In the genomic region with DNA sequence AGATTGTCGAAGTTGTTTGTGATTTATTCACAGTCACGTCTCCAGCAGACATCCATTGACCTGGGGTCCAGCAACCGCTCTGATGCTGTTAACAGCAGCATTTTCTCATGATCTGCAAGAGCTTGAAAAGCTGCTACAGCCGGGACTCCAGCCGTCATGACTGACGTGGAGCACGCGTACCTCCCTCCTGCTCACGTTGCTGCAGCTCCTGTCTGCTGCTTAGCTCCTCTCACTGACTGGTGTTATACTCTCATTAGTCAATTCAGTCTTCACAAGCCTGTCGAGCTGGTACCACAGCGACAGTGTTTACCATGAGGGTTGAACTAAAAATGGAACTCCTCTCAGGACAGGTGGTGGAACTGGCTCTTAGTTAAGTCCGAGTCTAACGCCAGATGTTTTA, we compare ENCODE assay signal across 16 mouse cellular contexts. TPM values are rescaled to one million over a fixed set of nuclear protein-coding genes. Genes with fewer than 3 reads are reported as not detected.
DNase-seq lines count a peak whose midpoint lies in the region; ATAC-seq and TF ChIP-seq lines count a peak whose summit lies in the region.
"Had no signal": no experiment of that assay in that cellular context is flagged by ENCODE, and none has a peak within 500 bp of the region (broad histone marks: within the 10 kb centered on the region; RNA-seq: fewer than 3 reads in every experiment).

No protein-coding gene starts in this region.

- no peaks in the 10 kb centered on the region for H3K9me3 ChIP-seq in heart, embryonic 13.5 days
- no peaks in the 10 kb centered on the region for H3K9me3 ChIP-seq in lung, embryonic 15.5 days
- H3K9me3 ChIP-seq in lung, postnatal 0 days (ENCODE audit: low read length) = no peaks in the 10 kb centered on the region
- H3K9me3 ChIP-seq in limb, embryonic 14.5 days (ENCODE audit: control insufficient read depth, low read length) = no peaks in the 10 kb centered on the region
- H3K9me3 ChIP-seq in stomach, embryonic 15.5 days = no peaks in the 10 kb centered on the region
- H3K9me3 ChIP-seq: heart, embryonic 15.5 days; limb, embryonic 12.5 days had no signal

- TF ChIP-seq EP300 in lung, postnatal 0 days (IDR thresholded peaks at IDR 0.05) = no peak

- no peaks in the 10 kb centered on the region for H3K36me3 ChIP-seq in heart, embryonic 13.5 days
- H3K36me3 ChIP-seq in lung, embryonic 15.5 days = no peaks in the 10 kb centered on the region
- H3K36me3 ChIP-seq in lung, postnatal 0 days (ENCODE audit: insufficient read depth, low read length) = no peaks in the 10 kb centered on the region
- H3K36me3 ChIP-seq in limb, embryonic 14.5 days (ENCODE audit: control insufficient read depth, insufficient read depth, low read length) = no peaks in the 10 kb centered on the region
- no peaks in the 10 kb centered on the region for H3K36me3 ChIP-seq in stomach, embryonic 15.5 days
- H3K36me3 ChIP-seq: heart, embryonic 15.5 days; limb, embryonic 12.5 days had no signal

- 45% methylated on average over 13 of the region's 13 CpGs for WGBS in heart, embryonic 13.5 days
- 19% methylated on average over 13 of the region's 13 CpGs for WGBS in lung, embryonic 15.5 days
- WGBS in lung, postnatal 0 days = 31% methylated on average over 13 of the region's 13 CpGs
- 38% methylated on average over 13 of the region's 13 CpGs for WGBS in limb, embryonic 14.5 days
- WGBS in stomach, embryonic 15.5 days = 17% methylated on average over 13 of the region's 13 CpGs

- no peak overlapping the region for H3K4me3 ChIP-seq in heart, embryonic 13.5 days
- no peak overlapping the region for H3K4me3 ChIP-seq in lung, embryonic 15.5 days
- no peak overlapping the region for H3K4me3 ChIP-seq in lung, postnatal 0 days (ENCODE audit: low read depth, low read length)
- H3K4me3 ChIP-seq in limb, embryonic 14.5 days (replicated peaks; ENCODE audit: low read length) = no peak overlapping the region
- H3K4me3 ChIP-seq in stomach, embryonic 15.5 days (replicated peaks) = no peak overlapping the region
- H3K4me3 ChIP-seq: heart, embryonic 15.5 days; layer of hippocampus, adult 2 months; limb, embryonic 12.5 days had no signal

- no peak overlapping the region for H3K9ac ChIP-seq in heart, embryonic 13.5 days
- H3K9ac ChIP-seq in lung, embryonic 15.5 days = no peak overlapping the region
- no peak overlapping the region for H3K9ac ChIP-seq in lung, postnatal 0 days (replicated peaks; ENCODE audit: low read depth)
- no peak overlapping the region for H3K9ac ChIP-seq in limb, embryonic 14.5 days (ENCODE audit: low read depth, low read length, severe bottlenecking)
- H3K9ac ChIP-seq in stomach, embryonic 15.5 days = no peak overlapping the region
- H3K9ac ChIP-seq: heart, embryonic 15.5 days; hindbrain, embryonic 14.5 days; limb, embryonic 12.5 days; liver, postnatal 0 days had no signal

- TF ChIP-seq POLR2A in limb, embryonic 14.5 days (IDR thresholded peaks at IDR 0.05; ENCODE audit: borderline replicate concordance, extremely low read depth, insufficient read depth, insufficient read length) = no peak

- H3K27me3 ChIP-seq in heart, embryonic 13.5 days (replicated peaks) = no peaks in the 10 kb centered on the region
- no peaks in the 10 kb centered on the region for H3K27me3 ChIP-seq in lung, embryonic 15.5 days
- no peaks in the 10 kb centered on the region for H3K27me3 ChIP-seq in lung, postnatal 0 days (replicated peaks; ENCODE audit: insufficient read depth, low read length)
- no peaks in the 10 kb centered on the region for H3K27me3 ChIP-seq in limb, embryonic 14.5 days (ENCODE audit: control insufficient read depth, insufficient read depth, low read length)
- no peaks in the 10 kb centered on the region for H3K27me3 ChIP-seq in stomach, embryonic 15.5 days (replicated peaks)
- H3K27me3 ChIP-seq: heart, embryonic 15.5 days; limb, embryonic 12.5 days had no signal

- no peak for ATAC-seq in heart, embryonic 13.5 days (ENCODE audit: extremely low read depth, insufficient number of reproducible peaks, low FRiP score, low TSS enrichment)
- ATAC-seq in lung, embryonic 15.5 days (ENCODE audit: borderline replicate concordance, extremely low read depth, low FRiP score, low TSS enrichment) = no peak
- ATAC-seq in lung, postnatal 0 days = no peak
- no peak for ATAC-seq in limb, embryonic 14.5 days (ENCODE audit: low FRiP score, low read depth)
- no peak for ATAC-seq in stomach, embryonic 15.5 days (ENCODE audit: insufficient read depth, low FRiP score, low read depth)
- ATAC-seq: CD4-positive, CD25-positive, alpha-beta regulatory T cell, adult 4 months; liver, postnatal 0 days had no signal

- peak overlapping the region; percentile 26 for H3K4me2 ChIP-seq in heart, embryonic 13.5 days
- H3K4me2 ChIP-seq in lung, embryonic 15.5 days = peak overlapping the region; percentile 5; the same call in 1 of the 2 replicates
- H3K4me2 ChIP-seq in lung, postnatal 0 days (replicated peaks; ENCODE audit: low read depth, low read length) = no peak overlapping the region
- H3K4me2 ChIP-seq in limb, embryonic 14.5 days (replicated peaks; ENCODE audit: low read depth, low read length, severe bottlenecking) = 0 out of 2 replicates have a peak overlapping the region, but pooled peaks have one; percentile 3
- peak overlapping the region; percentile 32 for H3K4me2 ChIP-seq in stomach, embryonic 15.5 days
- H3K4me2 ChIP-seq: heart, embryonic 15.5 days; hindbrain, embryonic 14.5 days; limb, embryonic 12.5 days had no signal

- DNase-seq in heart, adult 11 months = no peak
- DNase-seq in lung, postnatal 0 days (ENCODE audit: low spot score) = no peak
- DNase-seq in limb, embryonic 14.5 days (ENCODE audit: low spot score) = no peak
- no peak for DNase-seq in thymus, postnatal 36 days
- DNase-seq: adrenal gland, adult 8-10 months; cerebellum, adult 2 months; gastrocnemius, postnatal 36 days; liver, postnatal 0 days had no signal

- no peak for TF ChIP-seq CTCF in lung, postnatal 0 days (IDR thresholded peaks at IDR 0.05)

- H3K4me1 ChIP-seq in heart, embryonic 13.5 days = peaks cover 5% of the 10 kb centered on the region
- H3K4me1 ChIP-seq in lung, embryonic 15.5 days = peaks cover 7% of the 10 kb centered on the region; the same call in 1 of the 2 replicates
- H3K4me1 ChIP-seq in lung, postnatal 0 days (ENCODE audit: insufficient read depth, low read depth, low read length) = no peaks in the 10 kb centered on the region
- H3K4me1 ChIP-seq in limb, embryonic 14.5 days (ENCODE audit: control insufficient read depth, insufficient read depth, low read length) = peaks cover 19% of the 10 kb centered on the region; the same call in 1 of the 2 replicates
- H3K4me1 ChIP-seq in stomach, embryonic 15.5 days = no peaks in the 10 kb centered on the region

- H3K27ac ChIP-seq in heart, embryonic 13.5 days (replicated peaks) = no peak overlapping the region
- no peak overlapping the region for H3K27ac ChIP-seq in lung, embryonic 15.5 days
- no peak overlapping the region for H3K27ac ChIP-seq in lung, postnatal 0 days (ENCODE audit: low read length)
- H3K27ac ChIP-seq in limb, embryonic 14.5 days (replicated peaks; ENCODE audit: low read depth, low read length) = no peak overlapping the region
- no peak overlapping the region for H3K27ac ChIP-seq in stomach, embryonic 15.5 days
- H3K27ac ChIP-seq: heart, embryonic 15.5 days; hindbrain, embryonic 14.5 days; layer of hippocampus, adult 2 months; limb, embryonic 12.5 days had no signal

RNA-seq across cellular contexts. Expression of gene Arhgdib, which starts 44.3 kb away (rescaled TPM):
- polyA plus RNA-seq in heart, embryonic 13.5 days (2015; fragmentation: Nextera tagmentation; extraction: Ambion mirVana) = 85.1 and 86.5 TPM in 2 replicates
- 69.8 and 82.9 TPM in 2 replicates for polyA plus RNA-seq in lung, embryonic 15.5 days (2015; fragmentation: Nextera tagmentation; extraction: Ambion mirVana)
- polyA plus RNA-seq in lung, postnatal 0 days (2015; fragmentation: Nextera tagmentation; extraction: Ambion mirVana) = 68.4 and 70.8 TPM in 2 replicates
- 104 TPM in 2 replicates for polyA plus RNA-seq in limb, embryonic 14.5 days (2012; rRNA removed)
- polyA plus RNA-seq in limb, embryonic 14.5 days (2014; fragmentation: Nextera tagmentation; extraction: Ambion mirVana) = 147 and 149 TPM in 2 replicates
- polyA plus RNA-seq in stomach, embryonic 15.5 days (2015; fragmentation: Nextera tagmentation; extraction: Ambion mirVana) = 56.1 and 70.2 TPM in 2 replicates
